Mouse (Mus musculus) kidney, embryonic 15.5 days (tissue): ENCODE results near the gene Pik3r2. TPM values are rescaled to one million over a fixed set of nuclear protein-coding genes. Genes with fewer than 3 reads are reported as not detected.
A peak's percentile ranks its signal among the peaks of the same experiment; 100 is the strongest.

Source experiments
- ATAC-seq: fragments of 200-750 bp; cut with Nextera tagmentation; replicated peaks from 2 replicates; pipeline ENCODE4 v1.8.0; 2017; ENCODE audit warnings: moderate TSS enrichment; ENCODE audit not compliant: low FRiP score
- H3K27ac ChIP-seq: fragments of 300-500 bp; sonication (generic); 2 replicates; pipeline ENCODE4 v1.5.1; 2015; ENCODE audit warnings: mild to moderate bottlenecking, inconsistent platforms
- H3K27me3 ChIP-seq: fragments of 300-500 bp; sonication (generic); 2 replicates; pipeline ENCODE4 v1.6.1; 2015; ENCODE audit warnings: inconsistent platforms
- H3K36me3 ChIP-seq: fragments of 300-500 bp; sonication (generic); 2 replicates; pipeline ENCODE4 v1.6.1; 2015; ENCODE audit warnings: inconsistent platforms
- H3K4me1 ChIP-seq: fragments of 300-500 bp; sonication (generic); 2 replicates; pipeline ENCODE4 v1.6.1; 2015; ENCODE audit warnings: inconsistent platforms
- H3K4me2 ChIP-seq: fragments of 300-500 bp; sonication (generic); 2 replicates; pipeline ENCODE4 v1.6.1; 2015; ENCODE audit warnings: moderate library complexity, mild to moderate bottlenecking, inconsistent platforms
- H3K4me3 ChIP-seq: fragments of 300-500 bp; sonication (generic); replicated peaks from 2 replicates; pipeline ENCODE4 v1.5.1; 2015; ENCODE audit warnings: mild to moderate bottlenecking, inconsistent platforms
- H3K9ac ChIP-seq: fragments of 300-500 bp; sonication (generic); 2 replicates; pipeline ENCODE4 v1.6.1; 2015; ENCODE audit warnings: mild to moderate bottlenecking, inconsistent platforms
- H3K9me3 ChIP-seq: fragments of 300-500 bp; sonication (generic); replicated peaks from 2 replicates; pipeline ENCODE4 v1.6.1; 2016; ENCODE audit warnings: inconsistent platforms
- WGBS: fragments of 180-500 bp; shearing (Covaris S2); methylation state at CpG from one replicate; pipeline ENCODE4 v1.1.7; 2015; ENCODE audit warnings: mixed read lengths; 5-methylcytosine and 5-hydroxymethylcytosine counted together
- polyA plus RNA-seq: library from polyadenylated mRNA; unstranded; fragments of >200 nt; fragmentation: Nextera tagmentation; extraction: Ambion mirVana; gene quantifications from 2 replicates; pipeline ENCODE4 v1.2.1, GENCODE M21; 2015

Gene Pik3r2
- polyA plus RNA-seq, 1 experiment from 2014 or later = 66.9 TPM

DNA sequence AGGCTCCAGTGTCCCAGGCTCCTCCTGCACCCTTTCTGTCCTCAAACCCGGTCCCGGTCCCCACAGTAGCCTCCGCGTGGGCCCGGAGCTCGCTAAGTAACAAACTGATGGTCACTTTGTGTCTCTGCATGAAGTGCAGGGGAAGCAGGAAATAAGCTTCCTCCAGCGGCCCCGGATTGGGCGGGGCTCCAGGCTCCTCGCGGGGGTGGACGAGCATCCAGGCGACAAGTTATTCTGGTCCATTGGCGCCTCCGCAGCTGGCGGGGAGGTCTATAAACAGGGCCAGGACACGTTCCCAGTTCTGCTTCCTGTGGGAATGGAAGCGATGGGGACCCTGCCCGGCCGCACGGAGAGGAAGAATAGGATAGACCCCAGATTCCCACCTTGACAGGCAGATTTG lies 23.4 kb downstream of the Pik3r2 start:
- Histone ChIP-seq H3K9ac (peak overlapping the region; percentile 26), H3K4me1 (peaks cover 50% of the 10 kb centered on the region), H3K4me3 (peak overlapping the region; percentile 26), H3K9me3 (no peaks in the 10 kb centered on the region), H3K4me2 (peak overlapping the region; percentile 54), H3K36me3 (peaks cover 24% of the 10 kb centered on the region), H3K27me3 (peaks cover 11% of the 10 kb centered on the region), H3K27ac (peak overlapping the region; percentile 87)
- WGBS = 7% methylated on average over 21 of the region's 21 CpGs
- ATAC-seq = no peak

DNA sequence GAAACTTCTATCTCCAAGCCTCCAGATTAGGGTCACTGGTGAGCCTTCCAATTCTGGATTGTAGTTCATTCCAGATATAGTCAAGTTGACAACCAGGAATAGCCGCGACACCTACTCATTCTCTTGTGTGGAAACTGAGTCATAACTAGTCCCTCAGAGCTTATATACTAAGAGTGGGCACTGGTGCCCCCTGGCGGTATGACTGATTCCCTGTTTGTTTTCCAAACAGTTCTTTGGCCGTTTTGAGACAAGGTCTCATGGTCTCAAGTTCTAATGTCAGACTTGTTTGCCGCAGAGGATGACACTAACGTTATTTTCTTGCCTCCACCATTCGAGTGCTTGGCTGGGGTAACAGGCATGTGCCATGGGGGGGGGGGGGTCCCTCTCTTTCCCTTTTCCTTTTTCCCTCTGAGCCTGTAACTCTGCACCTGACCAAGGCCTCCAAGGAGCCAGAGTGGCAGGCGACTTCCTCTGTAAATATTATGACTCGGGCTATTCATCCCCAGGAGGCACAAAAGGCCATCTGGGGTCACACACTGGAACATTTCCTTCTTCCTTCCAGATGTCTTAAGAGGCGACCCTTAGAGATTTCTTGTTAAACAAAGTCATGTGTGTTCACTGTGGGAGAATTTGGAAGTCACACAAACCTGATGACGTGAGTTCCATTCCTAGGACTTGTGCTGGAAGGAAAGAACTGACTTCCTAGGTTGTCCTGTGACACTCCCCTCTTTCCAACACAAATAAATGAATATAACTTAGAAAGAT lies 24.3 kb downstream of the Pik3r2 start:
- peak overlapping the region; percentile 87 for H3K27ac ChIP-seq
- H3K9ac ChIP-seq = 0 out of 2 replicates have a peak overlapping the region, but pooled peaks have one; percentile 26
- H3K9me3 ChIP-seq = no peaks in the 10 kb centered on the region
- peak overlapping the region; percentile 54 for H3K4me2 ChIP-seq
- H3K27me3 ChIP-seq = peaks cover 20% of the 10 kb centered on the region
- no peak overlapping the region for H3K4me3 ChIP-seq
- peaks cover 14% of the 10 kb centered on the region for H3K36me3 ChIP-seq
- H3K4me1 ChIP-seq = peaks cover 41% of the 10 kb centered on the region
- ATAC-seq = no peak
- 28% methylated on average over 11 of the region's 11 CpGs for WGBS

DNA sequence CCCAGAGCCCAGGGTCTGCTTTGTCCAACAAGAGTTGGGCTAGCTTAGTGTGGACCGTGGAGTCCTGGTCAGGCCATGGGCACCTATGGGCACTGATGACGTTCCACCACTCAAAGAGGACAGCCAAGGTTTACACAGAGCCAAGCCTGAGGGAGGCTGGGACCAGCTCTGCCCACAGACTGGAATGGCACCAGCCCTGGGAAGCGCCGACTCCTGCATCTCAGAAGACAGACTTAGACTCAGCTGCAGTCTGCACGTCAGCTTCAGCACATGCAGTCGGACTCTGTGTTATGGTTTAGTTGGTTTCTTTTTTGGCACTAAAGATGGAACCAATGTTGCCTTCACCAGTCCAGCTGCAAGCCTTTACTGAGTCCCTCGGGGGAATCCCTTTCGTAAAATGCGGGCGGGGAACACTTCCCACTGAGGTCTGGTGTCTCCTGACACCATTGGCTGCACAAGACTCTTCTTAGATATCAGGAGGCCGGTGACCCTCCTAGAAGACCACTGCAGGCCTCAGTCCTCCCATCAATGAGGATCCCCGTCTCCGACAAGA lies 26.3 kb downstream of the Pik3r2 start:
- H3K9ac ChIP-seq = no peak overlapping the region
- WGBS = 78% methylated on average over 13 of the region's 13 CpGs
- no peaks in the 10 kb centered on the region for H3K9me3 ChIP-seq
- no peak overlapping the region for H3K27ac ChIP-seq
- no peak overlapping the region for H3K4me3 ChIP-seq
- H3K4me1 ChIP-seq = peaks cover 47% of the 10 kb centered on the region
- peaks cover 40% of the 10 kb centered on the region for H3K27me3 ChIP-seq
- no peak overlapping the region for H3K4me2 ChIP-seq
- H3K36me3 ChIP-seq = no peaks in the 10 kb centered on the region
- no peak for ATAC-seq

GRCm38 (mm10) chr8:70749097-70749674 lies 27.3 kb downstream of the Pik3r2 start:
- Histone ChIP-seq H3K9me3 (no peaks in the 10 kb centered on the region), H3K27me3 (peaks cover 50% of the 10 kb centered on the region), H3K36me3 (no peaks in the 10 kb centered on the region), H3K4me3 (no peak overlapping the region), H3K4me2 (no peak overlapping the region), H3K27ac (no peak overlapping the region), H3K4me1 (peaks cover 51% of the 10 kb centered on the region), H3K9ac (no peak overlapping the region)
- ATAC-seq = no peak
- 83% methylated on average over 19 of the region's 19 CpGs for WGBS

DNA sequence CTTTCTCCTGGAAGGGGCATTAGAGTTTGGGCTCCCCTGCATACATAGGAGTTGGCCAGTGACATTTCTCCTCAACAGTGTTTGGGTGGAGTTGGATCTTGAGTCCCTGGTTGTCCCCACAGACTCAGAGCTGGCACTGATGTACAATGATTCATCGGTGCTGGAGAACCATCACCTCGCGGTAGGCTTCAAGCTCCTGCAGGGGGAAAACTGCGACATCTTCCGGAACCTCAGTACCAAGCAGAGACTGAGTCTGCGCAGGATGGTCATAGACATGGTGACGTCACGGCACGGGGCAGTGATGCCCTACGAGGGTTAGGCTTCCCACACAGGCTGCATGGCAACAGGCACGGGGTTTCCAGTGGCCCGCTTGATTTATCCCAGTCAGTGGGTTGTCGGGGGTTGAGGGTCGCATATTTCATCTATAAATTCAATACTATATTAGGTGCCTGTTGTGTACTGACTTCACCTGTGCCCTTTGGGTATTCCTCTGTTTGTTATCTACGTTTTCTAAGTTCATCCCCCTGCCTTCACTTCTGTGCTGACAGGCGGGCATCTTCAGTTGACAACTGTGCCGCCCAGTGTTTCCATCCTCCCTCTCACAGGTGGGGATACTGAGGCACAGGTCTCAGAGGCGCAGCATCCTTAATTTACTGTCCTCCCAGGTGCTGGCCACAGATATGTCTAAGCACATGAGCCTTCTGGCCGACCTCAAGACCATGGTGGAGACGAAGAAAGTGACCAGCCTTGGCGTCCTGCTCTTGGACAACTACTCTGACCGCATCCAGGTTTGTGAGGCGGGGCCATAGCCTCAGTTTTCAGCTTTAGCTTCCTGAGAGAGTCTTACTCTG lies 28.0 kb downstream of the Pik3r2 start:
- peaks cover 51% of the 10 kb centered on the region for H3K4me1 ChIP-seq
- peaks cover 57% of the 10 kb centered on the region for H3K27me3 ChIP-seq
- no peak for ATAC-seq
- H3K36me3 ChIP-seq = no peaks in the 10 kb centered on the region
- H3K9ac ChIP-seq = no peak overlapping the region
- H3K4me2 ChIP-seq = no peak overlapping the region
- WGBS = 87% methylated on average over 23 of the region's 23 CpGs
- H3K4me3 ChIP-seq = no peak overlapping the region
- no peak overlapping the region for H3K27ac ChIP-seq
- H3K9me3 ChIP-seq = no peaks in the 10 kb centered on the region

- Histone ChIP-seq H3K27ac (no peak overlapping the region), H3K4me2 (no peak overlapping the region), H3K27me3 (peaks cover 69% of the 10 kb centered on the region), H3K4me3 (no peak overlapping the region), H3K9me3 (no peaks in the 10 kb centered on the region), H3K36me3 (no peaks in the 10 kb centered on the region), H3K9ac (no peak overlapping the region), H3K4me1 (peaks cover 51% of the 10 kb centered on the region)
- ATAC-seq = no peak
- WGBS = 70% methylated on average over 18 of the region's 18 CpGs
These were observed 29.2 kb downstream of the Pik3r2 start for GRCm38 (mm10) chr8:70747211-70747890.

- Histone ChIP-seq H3K9ac (no peak overlapping the region), H3K9me3 (no peaks in the 10 kb centered on the region), H3K27ac (no peak overlapping the region), H3K27me3 (peaks cover 75% of the 10 kb centered on the region), H3K36me3 (no peaks in the 10 kb centered on the region), H3K4me2 (no peak overlapping the region), H3K4me1 (peaks cover 53% of the 10 kb centered on the region), H3K4me3 (no peak overlapping the region)
- WGBS = 54% methylated on average over 9 of the region's 9 CpGs
- ATAC-seq = no peak
These were observed 29.8 kb downstream of the Pik3r2 start for GRCm38 (mm10) chr8:70746676-70747075.

DNA sequence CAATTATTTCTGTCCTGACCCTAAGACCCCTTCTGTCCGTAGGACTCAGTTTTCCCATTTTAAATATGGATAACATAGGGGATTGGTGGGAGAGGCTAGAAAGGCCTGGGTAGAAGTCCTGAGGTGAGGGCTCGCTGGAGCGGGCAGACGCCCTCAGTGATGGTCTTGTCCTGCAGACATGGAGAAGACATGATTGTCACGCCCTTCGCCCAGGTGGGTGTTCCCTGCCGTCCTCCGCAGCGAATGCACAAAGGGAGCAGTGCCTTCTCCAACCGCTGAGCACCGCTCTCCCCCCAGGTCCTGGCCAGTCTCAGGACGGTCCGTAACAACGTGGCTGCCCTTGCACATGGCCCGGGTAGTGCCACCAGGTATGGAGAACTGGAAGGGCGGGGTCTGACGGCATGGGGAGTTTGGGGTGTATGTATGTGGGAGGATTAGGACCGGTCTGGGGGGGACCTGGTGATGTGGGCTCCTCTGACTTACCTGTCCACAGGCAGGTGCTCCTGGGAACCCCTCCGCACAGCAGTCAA lies 30.8 kb downstream of the Pik3r2 start:
- H3K27ac ChIP-seq = no peak overlapping the region
- H3K4me1 ChIP-seq = peaks cover 55% of the 10 kb centered on the region
- no peak overlapping the region for H3K9ac ChIP-seq
- no peaks in the 10 kb centered on the region for H3K9me3 ChIP-seq
- H3K4me3 ChIP-seq = no peak overlapping the region
- ATAC-seq = 0 out of 2 replicates have a peak, but pooled peaks have one; percentile 9
- 55% methylated on average over 19 of the region's 19 CpGs for WGBS
- H3K4me2 ChIP-seq = no peak overlapping the region
- peaks cover 83% of the 10 kb centered on the region for H3K27me3 ChIP-seq
- no peaks in the 10 kb centered on the region for H3K36me3 ChIP-seq

DNA sequence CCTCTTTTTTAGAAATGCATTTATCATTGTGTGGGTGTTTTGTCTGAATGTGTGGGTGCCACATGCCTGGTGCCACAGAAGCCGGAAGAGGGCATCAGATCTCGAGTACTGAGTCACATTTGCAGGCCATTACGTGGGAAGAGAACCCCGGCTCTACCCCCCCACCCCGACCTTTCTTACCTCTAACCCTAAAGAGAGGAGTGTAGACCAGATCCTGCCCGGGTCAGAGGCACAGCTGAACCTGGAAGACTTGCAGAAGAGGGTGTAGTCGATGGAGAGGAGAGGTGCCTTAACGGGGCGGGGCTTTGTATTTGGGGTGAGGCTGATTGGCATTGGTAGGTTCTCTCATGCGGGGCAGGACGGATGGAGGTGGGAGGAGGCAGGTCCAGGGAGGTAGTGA lies 31.7 kb downstream of the Pik3r2 start:
- peaks cover 90% of the 10 kb centered on the region for H3K27me3 ChIP-seq
- no peaks in the 10 kb centered on the region for H3K36me3 ChIP-seq
- no peak for ATAC-seq
- H3K27ac ChIP-seq = no peak overlapping the region
- peaks cover 55% of the 10 kb centered on the region for H3K4me1 ChIP-seq
- H3K4me2 ChIP-seq = peak overlapping the region; percentile 66
- 49% methylated on average over 11 of the region's 11 CpGs for WGBS
- no peaks in the 10 kb centered on the region for H3K9me3 ChIP-seq
- no peak overlapping the region for H3K9ac ChIP-seq
- H3K4me3 ChIP-seq = no peak overlapping the region

DNA sequence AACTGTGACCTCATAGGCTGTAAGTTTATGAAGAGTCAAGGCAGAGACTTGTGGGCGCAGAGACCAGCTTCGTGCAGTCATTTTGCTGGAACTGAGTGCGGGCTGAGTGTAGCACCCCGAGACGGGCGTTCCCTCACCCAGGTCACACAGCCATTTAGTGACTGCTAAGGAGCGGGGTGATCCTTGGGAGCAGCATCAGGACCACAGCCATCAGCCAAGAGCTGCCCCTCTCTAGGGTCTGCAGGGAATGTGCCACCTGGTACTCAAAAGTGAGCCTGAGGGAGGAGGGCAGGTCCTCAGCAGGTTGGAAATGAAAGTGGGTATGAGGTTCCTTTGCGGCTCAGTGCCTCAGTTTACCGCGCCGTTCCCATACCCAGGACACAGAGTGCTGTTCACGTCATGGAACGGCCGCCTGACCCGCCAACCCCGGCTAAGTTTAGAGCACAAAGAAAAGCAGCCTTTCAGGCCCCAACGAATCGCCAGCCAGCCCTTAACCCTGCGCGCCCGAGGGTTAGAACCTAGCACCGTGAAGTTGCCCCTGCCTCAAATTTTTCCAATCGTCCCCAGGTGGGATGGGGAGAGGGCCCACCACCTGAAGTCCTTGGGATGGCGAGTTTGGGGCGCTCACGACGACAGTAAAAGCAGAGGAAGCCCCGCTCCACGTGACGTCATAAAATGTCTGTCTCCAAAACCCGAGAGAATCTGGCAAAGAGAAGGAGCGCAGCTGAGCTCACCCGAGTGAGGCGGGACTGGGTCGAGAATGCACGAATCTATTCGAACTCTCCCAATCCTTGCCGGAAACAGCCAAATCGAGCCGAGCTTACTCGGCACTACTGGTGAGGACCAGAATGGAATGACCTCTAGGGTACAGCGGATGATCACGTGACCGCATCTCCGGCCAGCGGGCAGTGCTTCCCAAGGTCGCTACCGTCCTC lies 32.6 kb downstream of the Pik3r2 start:
- no peak overlapping the region for H3K27ac ChIP-seq
- H3K27me3 ChIP-seq = peaks cover 86% of the 10 kb centered on the region
- H3K4me2 ChIP-seq = peak overlapping the region; percentile 66
- no peaks in the 10 kb centered on the region for H3K36me3 ChIP-seq
- ATAC-seq = no peak
- H3K9ac ChIP-seq = peak overlapping the region; percentile 34; the same call in 1 of the 2 replicates
- H3K9me3 ChIP-seq = no peaks in the 10 kb centered on the region
- peaks cover 55% of the 10 kb centered on the region for H3K4me1 ChIP-seq
- peak overlapping the region; percentile 36 for H3K4me3 ChIP-seq
- WGBS = 5% methylated on average over 48 of the region's 48 CpGs
